Comparison of ENCODE assay signal across 12 mouse cellular contexts in genomic region chr11:36893061-36893460, GRCm38 (mm10).
"Had no signal": no experiment of that assay in that cellular context is flagged by ENCODE, and none has a peak within 500 bp of the region (broad histone marks: within the 10 kb centered on the region; RNA-seq: fewer than 3 reads in every experiment).

No protein-coding gene starts in this region.

- H3K4me1 ChIP-seq: limb, embryonic 15.5 days; liver, embryonic 12.5 days; megakaryocyte, embryonic 14.5 days; midbrain, embryonic 12.5 days had no signal

- H3K4me3 ChIP-seq: limb, embryonic 15.5 days; liver, embryonic 12.5 days; megakaryocyte, embryonic 14.5 days; midbrain, embryonic 12.5 days had no signal

- H3K36me3 ChIP-seq: limb, embryonic 15.5 days; liver, embryonic 12.5 days; midbrain, embryonic 12.5 days had no signal

- DNase-seq: kidney, adult 8-10 months; kidney, postnatal 25 days; layer of hippocampus, adult 9-11 months; lung, embryonic 14.5 days; lung, postnatal 14 days; thymus, adult 18-20 months; thymus, postnatal 25 days had no signal

- ATAC-seq: liver, embryonic 12.5 days had no signal

- H3K9me3 ChIP-seq: limb, embryonic 15.5 days; liver, embryonic 12.5 days; megakaryocyte, embryonic 14.5 days; midbrain, embryonic 12.5 days had no signal

- H3K27me3 ChIP-seq: limb, embryonic 15.5 days; liver, embryonic 12.5 days; megakaryocyte, embryonic 14.5 days; midbrain, embryonic 12.5 days had no signal

- H3K27ac ChIP-seq: limb, embryonic 15.5 days; liver, embryonic 12.5 days; macrophage; midbrain, embryonic 12.5 days had no signal
